Mouse (Mus musculus) spleen, postnatal 14 days (tissue): ENCODE data around the gene Entpd7.

ENCODE experiments used
- DNase-seq, 2 experiments: peaks; one replicate each; pipeline ENCODE4 v3.0.0; 2021 to 2022; ENCODE audit warnings: low spot score in 2 of 2

Gene Entpd7

GRCm38 (mm10) chr19:43724821-43725220 is 35.3 kb downstream of the Entpd7 start:
- no peak for DNase-seq

- DNase-seq = peak in 1 of 2 experiments; percentile 23
Measured at GRCm38 (mm10) chr19:43726510-43727146, 37.2 kb downstream of the Entpd7 start.

GRCm38 (mm10) chr19:43729296-43730036 is 40.0 kb downstream of the Entpd7 start:
- no peak for DNase-seq

- DNase-seq = no peak
Measured at GRCm38 (mm10) chr19:43730037-43730428, 40.6 kb downstream of the Entpd7 start.

GRCm38 (mm10) chr19:43731157-43731556 is 41.7 kb downstream of the Entpd7 start:
- DNase-seq = no peak

- DNase-seq = no peak
Measured at GRCm38 (mm10) chr19:43738409-43738808, 48.9 kb downstream of the Entpd7 start.

- DNase-seq = no peak
Measured at GRCm38 (mm10) chr19:43743401-43743800, 53.9 kb downstream of the Entpd7 start.

- no peak for DNase-seq
Measured at GRCm38 (mm10) chr19:43745740-43746139, 56.3 kb downstream of the Entpd7 start.

GRCm38 (mm10) chr19:43747877-43748276 is 58.4 kb downstream of the Entpd7 start:
- no peak for DNase-seq

- DNase-seq = no peak
Measured at GRCm38 (mm10) chr19:43750008-43750407, 60.5 kb downstream of the Entpd7 start.

- DNase-seq = peak; percentile 92 to 96
Measured at GRCm38 (mm10) chr19:43752489-43753225, 63.2 kb downstream of the Entpd7 start, which contains the start of the genes Cutc and Cox15. Gene Cutc, plus strand, starts transcription at chr19:43752996. Gene Cox15, minus strand, starts transcription at chr19:43753000.

GRCm38 (mm10) chr19:43753226-43753835 is 63.9 kb downstream of the Entpd7 start:
- DNase-seq = peak; percentile 79 to 86

GRCm38 (mm10) chr19:43754237-43754636 is 64.8 kb downstream of the Entpd7 start:
- no peak for DNase-seq

- DNase-seq = no peak
Measured at GRCm38 (mm10) chr19:43754872-43755271, 65.4 kb downstream of the Entpd7 start.

- peak; percentile 55 to 72 for DNase-seq
Measured at GRCm38 (mm10) chr19:43760504-43760903, 71.0 kb downstream of the Entpd7 start.

GRCm38 (mm10) chr19:43761543-43762256 is 72.2 kb downstream of the Entpd7 start:
- DNase-seq = no peak

- no peak for DNase-seq
Measured at GRCm38 (mm10) chr19:43762410-43762809, 72.9 kb downstream of the Entpd7 start.

GRCm38 (mm10) chr19:43766451-43766850 is 77.0 kb downstream of the Entpd7 start:
- DNase-seq = no peak

- no peak for DNase-seq
Measured at GRCm38 (mm10) chr19:43767549-43768322, 78.3 kb downstream of the Entpd7 start.

GRCm38 (mm10) chr19:43769366-43769960 is 80.0 kb downstream of the Entpd7 start:
- DNase-seq = no peak
